Mouse (Mus musculus) retina, embryonic 14.5 days (tissue): ENCODE measurements around the gene Tmem266.

ENCODE experiments used
- DNase-seq: peaks from one replicate; pipeline ENCODE4 v3.0.0-alpha.2; 2015; ENCODE audit warnings: low spot score

The Tmem266 gene

DNA sequence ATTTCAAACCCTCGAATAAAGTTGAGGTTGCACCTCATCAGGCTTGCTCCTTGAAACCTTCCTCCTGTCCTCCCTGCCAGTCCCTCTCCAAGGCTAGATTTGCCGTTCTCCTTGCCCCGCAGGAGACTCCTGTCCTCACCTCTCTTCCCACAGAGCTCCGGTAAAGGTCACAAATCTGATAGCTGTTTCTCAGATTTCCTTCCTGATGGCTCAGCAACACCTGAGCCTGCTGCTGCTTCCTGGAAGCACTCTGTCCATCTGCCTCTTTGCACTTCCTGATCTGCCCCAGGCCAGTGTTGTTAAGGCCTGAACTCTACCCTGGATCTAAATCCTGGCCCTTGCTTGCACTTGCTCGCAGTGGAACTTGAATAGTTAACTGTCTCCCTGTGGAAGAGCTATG, 5.8 kb downstream of the Tmem266 start:
- DNase-seq, result no peak

DNA sequence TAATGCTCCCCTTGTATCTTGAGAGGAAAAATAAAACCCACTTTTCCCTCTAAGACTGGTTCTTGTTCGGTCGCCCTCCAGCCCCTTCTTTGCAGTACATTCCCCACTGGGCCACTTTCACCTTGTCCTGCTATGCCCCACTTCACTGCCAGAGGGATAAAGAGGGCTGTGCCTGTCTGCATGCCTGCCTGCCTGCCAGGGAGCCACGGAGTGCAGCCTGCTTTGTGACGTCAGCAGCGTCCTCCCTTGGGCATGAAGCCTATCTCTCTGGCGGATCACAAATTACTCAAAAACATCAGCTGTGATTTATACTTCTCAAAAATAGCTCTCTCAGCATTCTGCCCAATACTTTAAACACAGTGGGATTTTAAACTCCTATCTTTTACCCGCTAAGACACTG, 6.2 kb downstream of the Tmem266 start:
- DNase-seq, result peak; percentile 41

DNA sequence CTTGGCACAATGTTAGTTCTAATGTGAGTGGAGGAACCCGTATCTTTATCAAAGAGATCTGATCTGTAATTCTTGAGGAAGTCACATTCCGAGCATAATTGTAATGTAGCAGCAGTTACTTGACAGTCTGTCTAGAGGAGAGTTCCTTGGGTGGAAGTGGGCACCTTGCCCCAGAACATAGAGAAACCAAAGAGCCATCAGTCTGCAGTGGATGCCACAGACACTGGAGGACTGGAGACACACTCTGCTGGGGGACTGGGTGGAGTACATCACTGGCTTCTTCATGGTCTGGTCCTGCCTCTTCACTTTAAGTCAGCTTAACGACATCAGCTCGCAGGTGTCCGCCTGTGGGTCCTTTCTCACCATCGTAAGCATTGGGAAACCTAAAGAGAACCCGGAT, 17.5 kb downstream of the Tmem266 start:
- no peak for DNase-seq

DNA sequence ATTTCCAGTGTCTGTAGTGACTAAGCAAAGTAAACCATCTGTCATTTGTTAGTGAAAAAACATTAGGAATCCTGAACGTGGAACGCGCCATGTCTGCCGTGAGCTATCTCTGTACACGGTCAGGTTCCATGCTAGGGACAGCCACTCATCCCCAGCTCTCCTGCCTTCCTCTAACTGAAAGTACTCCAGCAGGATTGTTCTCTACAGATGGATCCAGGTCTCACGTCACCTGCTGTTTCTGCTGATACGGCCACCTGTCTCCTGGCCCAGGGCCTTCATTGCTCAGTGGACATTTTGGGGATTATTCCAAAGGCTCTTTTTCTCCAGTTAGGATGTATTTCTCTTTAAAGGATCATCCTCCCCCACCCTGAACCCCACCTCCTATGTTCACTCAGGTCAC, 18.6 kb downstream of the Tmem266 start:
- no peak for DNase-seq

DNA sequence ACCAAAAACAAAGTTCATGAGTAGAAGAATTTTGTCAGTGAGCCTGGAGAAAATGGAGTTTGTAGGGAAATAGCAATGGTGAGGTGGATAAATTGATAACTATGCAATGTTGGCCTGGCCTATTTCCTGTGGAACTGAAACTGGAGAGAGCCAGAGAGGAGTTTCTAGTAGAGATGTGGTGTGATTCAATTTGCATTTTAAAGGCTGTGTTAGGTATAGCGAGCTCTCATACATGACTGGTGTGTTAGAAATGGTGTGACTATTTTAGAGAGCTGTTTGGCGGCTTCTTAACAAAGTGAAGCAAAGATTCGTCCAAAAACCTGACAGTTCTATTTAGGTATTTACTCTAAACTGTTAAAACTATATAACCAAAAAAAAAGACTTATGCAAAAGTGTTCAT, 22.0 kb downstream of the Tmem266 start:
- no peak for DNase-seq

DNA sequence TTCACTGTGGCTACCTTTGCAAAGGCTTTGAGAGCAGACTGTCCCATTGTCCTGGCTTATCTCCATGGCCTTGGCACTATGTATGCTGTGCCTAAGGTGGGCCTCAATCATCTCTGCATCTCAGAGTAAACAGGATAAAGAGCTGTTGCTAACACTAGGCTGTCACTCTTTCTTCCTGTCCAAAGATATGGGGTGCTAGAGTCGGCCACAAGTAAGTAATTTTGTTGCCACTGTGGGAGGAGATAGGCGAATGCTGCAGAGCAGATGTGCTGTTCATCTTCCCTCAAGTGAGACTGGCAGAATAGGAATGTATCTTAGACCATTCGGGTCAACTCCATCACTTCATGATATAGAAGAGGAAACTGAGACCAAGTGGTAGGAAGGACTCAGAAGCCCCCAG, 28.0 kb downstream of the Tmem266 start:
- no peak for DNase-seq

DNA sequence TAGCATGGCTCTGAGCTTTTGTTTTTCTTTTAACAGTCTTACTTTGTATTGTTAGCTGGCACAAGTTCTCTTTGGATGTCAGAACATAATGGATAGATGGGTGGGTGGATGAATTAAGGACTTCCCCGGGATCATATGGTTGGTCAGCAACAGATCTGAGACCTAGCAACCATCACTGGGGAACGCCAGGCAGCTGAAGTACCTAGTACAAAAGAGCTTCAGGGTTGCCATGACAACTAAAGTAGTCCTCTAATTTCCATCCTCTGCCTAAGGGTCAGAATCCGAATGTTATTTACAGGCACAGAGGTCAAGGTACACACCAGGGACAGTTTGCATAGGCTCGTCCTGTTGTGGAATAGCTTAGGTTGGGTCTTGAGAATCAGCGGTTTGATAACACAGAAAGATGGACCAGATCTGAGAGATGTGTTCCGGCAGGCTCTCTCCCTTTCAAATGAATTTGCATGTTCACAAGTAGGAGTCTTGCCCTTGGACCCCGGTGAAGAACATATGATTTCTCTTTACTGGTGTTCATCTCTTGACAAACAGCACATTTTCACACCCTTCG, 28.6 kb downstream of the Tmem266 start:
- peak; percentile 4 for DNase-seq

DNA sequence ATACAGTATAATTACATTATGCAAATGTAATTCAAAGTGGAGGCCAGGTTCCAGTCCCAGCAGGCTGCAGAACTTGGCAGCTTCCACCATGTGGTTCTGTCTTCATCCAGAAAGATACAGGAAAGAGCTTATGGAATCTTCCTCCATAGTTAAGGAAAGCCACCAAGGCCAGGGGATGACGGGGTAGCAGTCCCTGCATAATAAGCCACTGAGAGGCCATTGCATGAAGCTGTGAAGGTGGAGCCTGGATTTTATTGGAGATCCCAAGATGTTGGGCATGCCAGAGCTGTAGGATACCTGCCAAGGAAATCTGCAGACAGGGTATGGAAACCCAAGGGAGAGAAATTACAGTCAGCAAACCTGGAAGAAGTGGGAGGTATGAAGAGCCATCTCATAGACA, 30.5 kb downstream of the Tmem266 start:
- no peak for DNase-seq

DNA sequence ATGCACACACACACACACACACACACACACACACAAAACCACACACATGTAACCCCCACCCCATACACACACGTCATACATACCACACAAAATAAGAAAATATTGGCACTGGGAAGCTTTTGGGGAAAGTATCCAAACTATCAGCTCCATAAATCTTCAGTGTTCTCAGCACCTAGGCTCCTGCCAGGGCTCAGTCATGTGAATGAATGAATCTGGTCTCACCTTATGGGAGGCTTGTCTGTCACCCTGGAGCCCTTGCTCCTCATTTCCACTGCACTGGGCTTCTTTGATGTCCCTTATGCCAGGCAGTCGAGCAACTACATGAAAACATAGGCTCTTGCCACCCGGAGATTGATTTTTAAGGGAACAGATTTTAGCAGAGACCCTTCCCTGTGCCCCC, 33.7 kb downstream of the Tmem266 start:
- DNase-seq, result no peak

DNA sequence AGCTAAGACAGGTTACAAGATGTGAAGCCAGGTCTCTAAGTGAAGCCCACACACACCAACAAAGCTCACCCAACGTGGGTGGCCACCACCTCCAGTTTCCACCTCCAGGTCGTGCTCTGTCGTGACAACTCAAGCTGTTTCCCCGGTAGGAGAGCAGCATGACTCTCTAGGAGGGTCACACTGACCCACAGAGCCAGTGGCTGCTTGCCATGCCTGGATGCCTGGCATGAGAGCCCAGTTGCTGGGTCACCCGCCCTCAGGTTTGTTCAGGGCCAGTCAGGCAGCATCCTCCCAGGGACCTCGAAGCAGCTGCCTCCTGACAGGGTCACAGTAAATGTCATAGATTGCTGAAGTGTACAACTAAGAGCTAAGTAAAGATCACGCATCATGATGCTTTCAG, 34.1 kb downstream of the Tmem266 start:
- no peak for DNase-seq

DNA sequence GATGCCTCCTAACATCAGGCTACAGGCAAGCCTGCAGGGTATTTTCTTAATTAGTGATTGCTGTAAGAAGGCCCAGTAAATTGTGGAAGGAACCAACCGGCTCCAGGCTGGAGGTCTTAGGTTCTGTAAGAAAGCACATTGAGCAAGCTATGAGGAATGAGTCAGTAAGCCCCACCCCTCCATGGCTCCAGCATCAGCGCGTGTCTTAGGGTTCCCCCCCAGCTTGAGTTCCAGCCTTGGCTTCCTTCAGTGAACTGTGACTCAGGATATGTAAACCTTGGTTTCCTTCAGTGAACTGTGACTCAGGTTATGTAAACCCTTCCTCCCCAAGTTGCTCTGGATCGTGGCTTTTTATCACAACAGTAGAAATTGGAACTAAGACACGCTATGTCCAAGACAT, 35.3 kb downstream of the Tmem266 start:
- no peak for DNase-seq

DNA sequence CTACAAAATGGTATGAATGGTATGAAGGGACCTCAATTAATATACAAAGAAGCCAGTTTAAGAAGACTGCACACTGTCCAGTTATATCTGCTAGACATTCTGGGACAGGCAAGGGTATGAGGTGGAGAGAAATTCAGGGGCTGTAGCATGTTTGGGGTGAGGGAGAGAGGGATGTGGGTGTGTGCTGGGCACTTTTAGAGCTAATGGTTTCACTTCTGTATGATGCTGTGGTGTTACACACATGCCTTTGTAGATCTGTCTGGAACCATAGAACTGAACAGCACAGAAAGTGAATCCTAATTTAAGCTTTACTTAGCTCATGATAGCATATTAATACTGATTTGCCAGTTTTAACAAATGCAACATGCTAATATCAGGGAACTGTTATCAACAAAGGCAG, 37.0 kb downstream of the Tmem266 start:
- no peak for DNase-seq

DNA sequence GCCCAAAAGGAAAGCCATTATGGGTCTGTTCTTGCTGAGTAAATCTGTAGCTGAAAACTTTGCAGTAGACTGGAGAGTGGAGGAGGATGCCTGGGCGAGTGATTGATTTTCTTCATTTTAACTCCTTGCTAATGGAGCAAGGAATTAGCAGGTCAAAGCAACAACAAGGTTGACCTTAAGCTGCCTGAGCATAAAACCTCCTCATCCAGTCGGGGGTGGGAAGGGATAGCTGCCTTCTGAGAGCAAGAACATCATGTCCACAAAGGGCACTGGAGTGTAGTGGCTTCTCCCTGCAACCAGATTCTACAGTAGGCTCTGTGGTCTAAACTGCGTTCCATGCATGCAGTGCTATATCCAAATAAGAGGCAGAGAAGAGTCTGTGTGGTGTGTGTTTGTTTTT, 41.3 kb downstream of the Tmem266 start:
- DNase-seq, result no peak

DNA sequence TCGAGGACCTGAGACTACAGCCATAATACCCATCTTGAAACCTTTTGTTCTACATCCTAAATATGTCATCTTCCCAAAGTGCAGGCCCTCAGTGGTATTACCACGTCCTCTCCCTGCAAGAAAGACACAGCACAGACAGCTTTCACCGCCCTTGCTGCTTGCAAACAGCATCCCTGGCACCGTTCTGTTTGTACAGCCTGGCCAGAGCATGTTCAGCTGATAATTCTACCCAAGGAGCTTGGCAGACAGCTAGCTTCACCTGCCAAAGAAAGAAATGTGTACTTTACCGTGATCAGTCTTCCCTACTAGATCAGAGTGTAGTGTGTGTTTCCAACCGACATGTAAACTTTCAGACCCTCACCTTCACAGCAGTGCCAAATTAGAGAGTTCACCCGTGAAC, 45.2 kb downstream of the Tmem266 start:
- DNase-seq, result no peak

DNA sequence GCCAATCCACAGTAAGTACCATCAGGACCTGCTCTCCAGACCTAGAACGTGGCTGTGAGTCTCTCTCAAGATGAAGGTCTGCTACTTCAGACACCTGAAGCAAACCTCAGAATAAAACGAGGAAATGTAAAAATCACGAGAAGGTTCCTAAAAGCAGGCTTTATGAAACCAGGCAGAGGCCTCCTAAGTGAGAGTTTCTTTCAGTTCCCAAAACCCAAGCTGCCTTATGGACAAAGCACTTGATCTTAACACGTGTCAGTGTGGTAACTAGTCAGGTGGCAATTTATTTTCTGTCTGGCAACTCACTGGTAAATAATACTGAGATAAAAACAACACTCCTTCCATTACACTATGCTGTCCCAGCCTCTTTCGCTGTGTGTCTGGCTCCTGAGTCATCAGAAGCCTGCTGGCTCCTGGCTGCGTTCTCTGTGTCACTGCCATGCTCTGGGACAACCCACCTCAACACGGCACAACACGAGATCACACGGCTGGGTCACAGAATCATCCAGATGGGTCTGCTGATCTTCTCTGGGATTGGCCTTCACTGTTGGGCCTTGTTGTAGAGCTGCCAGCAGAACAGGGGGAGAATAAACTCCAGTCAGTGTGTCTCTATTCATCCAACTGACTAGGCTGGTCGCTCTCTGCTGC, 51.0 kb downstream of the Tmem266 start:
- no peak for DNase-seq

DNA sequence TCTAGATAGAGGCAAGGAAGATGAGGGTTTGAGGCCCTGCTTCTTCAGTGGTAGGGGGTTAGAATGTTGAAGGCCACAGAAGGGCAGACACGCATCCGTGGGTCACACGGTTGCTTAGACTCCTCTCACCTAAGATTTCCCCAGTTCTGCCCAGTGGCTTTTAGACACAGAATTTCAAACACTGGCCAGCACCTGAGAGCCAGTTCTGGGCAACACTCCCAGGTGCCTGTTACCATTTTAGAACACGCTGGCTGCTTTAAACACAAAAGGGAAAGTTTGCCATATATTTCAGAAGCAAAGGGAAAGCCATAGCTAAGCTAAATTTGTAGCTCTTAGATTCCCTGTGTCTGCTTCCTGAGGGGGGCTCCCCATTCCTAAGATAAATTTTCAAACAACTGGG, 54.7 kb downstream of the Tmem266 start:
- DNase-seq, result no peak

DNA sequence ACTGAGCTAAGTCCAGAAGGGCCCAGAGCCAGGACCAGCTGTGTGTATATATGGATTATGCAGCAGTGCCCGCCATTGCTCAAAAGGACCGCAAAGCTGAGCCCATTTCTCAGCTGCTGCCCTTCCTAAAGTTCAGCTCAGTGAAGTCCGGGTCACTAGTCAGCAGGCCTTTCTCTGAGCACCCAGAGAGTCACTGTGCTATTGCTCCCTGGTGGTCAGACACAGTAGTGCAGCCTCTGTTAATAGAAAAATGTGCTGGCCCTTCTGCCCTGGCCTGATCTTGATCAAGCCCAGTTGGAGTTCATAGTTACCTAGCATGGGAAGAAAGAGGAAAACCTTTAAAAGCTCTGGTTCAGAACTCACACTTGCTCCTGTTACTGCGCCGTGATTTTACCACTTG, 55.7 kb downstream of the Tmem266 start:
- DNase-seq, result peak; percentile 81

DNA sequence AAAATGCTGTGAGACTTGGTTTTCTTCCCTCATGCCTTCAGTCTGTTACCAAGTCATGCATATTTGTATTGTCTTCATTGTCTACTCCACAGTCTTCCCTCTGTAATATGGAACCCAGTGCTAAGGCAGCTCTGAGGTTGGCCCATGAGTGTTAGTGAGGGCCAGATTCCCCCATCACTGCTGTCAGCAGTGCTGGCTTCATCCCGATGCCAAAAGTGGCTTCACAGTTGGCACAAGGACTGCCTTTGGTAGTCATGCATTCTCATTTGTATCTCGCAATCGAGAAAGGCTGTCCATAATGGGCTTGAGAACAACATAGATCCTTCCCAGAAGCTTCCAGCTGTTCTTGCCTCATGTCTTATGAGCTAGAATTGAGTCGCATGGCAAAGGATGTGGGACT, 59.4 kb downstream of the Tmem266 start:
- no peak for DNase-seq

DNA sequence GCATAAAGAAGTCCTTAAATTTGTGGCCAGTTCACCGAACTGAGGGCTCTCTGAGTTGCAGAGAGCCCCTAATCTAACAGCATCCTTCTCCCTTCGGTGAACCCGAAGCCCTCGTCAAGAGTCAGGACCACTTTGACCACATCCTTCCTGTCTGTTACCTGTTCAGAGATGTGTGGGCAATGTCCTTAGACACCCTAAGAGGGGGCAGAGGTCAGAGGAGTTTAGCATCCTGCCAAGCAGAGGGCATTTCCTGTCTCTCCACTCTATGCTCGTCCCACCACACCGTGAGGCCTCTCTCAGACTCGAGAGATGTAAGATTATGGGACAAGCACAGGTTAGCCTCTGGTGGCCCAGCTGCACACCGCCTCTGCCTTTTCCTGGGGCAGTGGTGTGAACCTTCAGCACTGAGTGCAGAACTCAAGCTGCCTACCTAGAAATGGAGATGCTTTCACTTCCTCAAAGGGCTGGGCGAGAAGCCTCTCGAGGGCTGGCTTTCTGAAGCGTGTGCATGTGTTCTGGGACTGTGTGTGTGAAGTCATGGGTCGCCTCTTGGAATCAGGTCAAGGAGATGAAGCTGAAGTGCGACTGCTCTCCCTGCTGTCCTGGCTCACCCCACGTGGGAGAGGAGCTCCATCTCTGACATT, 61.3 kb downstream of the Tmem266 start:
- DNase-seq, result no peak

DNA sequence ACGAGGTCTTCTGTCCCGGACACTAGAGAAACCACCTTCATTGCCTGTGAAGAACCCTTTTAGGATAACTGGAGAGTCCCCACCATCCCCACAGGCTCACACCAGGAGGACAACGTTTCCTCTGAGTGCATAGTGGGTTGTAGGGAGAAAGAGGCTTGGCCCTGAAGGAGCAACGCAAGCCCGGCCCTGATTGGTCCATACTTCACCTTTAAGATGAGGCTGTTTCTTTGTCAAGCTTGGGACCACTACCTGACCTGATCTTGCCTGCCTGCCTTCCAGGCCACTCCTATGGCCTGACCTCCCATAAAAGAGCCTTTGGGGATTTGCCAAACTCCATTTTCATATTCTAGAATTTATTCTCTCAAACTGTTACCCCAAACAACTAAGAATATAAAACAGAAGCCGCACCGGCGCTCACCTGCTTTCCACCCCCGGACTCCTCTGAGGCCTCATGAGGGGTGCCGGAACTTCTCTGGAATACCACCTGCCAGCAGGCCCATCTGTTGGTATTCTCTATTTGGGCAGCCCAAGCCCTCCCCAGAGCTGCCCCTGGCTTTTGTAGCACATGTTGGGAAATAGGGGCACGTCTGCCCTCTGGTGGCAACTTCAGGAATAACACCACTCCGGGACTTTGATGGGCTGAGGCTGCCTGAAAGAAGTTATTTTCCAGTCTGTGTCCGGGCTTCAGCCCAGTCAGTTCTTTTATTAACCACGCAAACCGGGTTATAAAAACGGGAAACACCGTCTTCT, 65.4 kb downstream of the Tmem266 start:
- peak; percentile 92 for DNase-seq

DNA sequence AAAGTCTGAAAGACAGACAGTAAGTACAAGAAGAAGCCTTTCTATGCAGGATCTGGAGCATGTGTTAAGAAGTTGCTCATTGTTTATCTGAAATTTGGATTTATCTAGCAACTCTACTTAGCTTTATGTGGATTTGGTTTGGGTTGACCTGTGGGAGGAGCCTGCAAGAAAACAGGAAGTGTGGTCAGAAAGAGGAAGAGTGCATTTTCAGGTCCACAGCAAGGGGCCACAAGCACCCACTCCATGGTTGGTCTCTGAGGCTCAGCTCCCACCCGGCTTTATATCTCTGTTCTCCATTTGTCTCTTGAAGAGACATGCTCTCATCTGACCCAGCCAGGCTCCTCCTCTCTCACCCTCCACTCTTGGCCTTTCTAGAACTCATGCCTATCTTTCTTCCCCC, 68.9 kb downstream of the Tmem266 start:
- DNase-seq, result no peak

DNA sequence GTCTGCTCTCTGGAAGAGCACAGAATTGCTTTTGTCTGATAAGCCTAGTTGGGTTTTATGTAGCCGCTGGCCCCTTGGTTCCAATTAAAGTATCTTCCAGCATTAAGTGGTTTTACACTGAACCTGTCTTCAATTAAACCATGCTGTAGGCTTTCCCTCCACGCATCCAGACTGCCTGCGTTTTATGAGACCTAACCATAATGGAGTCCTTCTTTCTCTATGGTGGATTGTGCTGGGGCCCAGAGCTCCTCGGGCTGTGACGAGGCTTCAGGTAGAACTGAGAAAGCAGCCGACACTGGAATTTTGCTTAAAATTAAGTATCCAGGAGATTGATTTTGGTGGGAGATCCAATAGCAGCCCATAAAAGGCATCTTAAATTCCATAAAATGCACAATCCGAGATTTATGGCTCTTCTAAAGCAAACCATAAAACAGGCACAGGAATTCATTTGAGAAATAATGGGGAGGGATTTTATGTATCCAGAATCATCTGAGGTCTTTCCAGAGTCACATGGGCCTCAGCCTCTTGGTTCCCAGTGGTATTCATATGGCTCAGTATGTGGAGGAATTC, 72.4 kb downstream of the Tmem266 start:
- DNase-seq, result no peak

DNA sequence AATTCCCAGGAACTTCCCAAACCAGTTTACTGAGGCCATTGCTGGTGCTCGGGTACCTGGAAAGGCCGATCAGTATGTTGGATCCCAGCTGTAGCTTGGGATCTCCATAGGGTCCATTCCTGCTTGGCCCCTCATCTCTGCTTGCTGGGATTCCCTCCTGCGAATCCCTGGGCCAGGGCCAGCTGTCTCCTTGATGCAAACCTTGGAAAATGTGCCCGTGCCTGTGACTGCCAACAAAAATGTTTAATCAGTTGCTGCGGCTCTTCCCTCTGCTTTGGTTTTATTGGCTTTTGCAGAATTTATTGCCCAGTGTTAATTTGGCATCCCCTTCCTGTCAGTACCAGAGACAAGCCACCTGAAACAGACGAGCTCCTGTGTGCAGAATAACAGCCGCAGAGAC, 75.6 kb downstream of the Tmem266 start:
- DNase-seq, result no peak
